Mouse (Mus musculus): ENCODE results near the gene Cd4. TPM values are rescaled to one million over a fixed set of nuclear protein-coding genes. Genes with fewer than 3 reads are reported as not detected.

Cd4 gene
- polyA plus RNA-seq, 1 experiment, result not detected

DNA sequence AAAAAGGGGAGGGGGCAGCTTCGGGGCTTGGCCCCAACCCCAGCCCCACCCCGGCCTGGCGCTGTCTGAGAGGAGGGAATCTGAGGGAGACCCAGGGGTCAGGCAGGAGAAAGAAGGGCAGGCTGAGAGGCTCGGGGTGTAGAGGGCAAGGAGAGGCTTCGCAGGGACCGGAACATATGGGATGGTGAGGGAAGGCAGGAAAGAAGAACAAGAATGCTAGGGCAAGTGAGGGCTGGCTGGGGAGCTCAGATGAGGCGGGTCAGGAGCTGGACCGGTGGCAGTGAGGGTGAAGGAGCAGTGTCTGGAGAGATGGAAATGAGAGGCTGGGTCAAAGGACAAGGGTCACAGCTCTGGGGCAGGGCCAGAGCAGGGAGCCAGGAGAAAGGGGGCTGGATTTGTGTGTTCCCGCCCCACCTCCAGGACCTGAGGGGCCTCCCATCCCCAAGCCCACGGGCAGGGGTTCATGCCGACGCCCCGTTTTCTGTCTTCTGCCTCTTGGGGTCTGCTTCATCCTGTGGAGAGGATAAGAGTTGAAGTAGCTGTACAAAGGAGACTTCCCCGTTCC lies 25.8 kb upstream of the Cd4 start:
- TF ChIP-seq CEBPB (IDR thresholded peaks at IDR 0.05; ENCODE audit: low read depth) (no peak), MYOD1 (IDR thresholded peaks at IDR 0.05; ENCODE audit: control insufficient read depth, insufficient read length, low read depth) (no peak), USF1 (IDR thresholded peaks at IDR 0.05; ENCODE audit: low read depth) (no peak), CTCF (IDR thresholded peaks at IDR 0.05; ENCODE audit: control insufficient read depth, insufficient read depth, insufficient read length) (no peak), FOSL1 (IDR thresholded peaks at IDR 0.05; ENCODE audit: insufficient read depth, low read length, poor library complexity, severe bottlenecking) (no peak), MAX (IDR thresholded peaks at IDR 0.05) (no peak), MYOG (IDR thresholded peaks at IDR 0.05; ENCODE audit: control insufficient read depth, extremely low read depth, insufficient read length) (no peak)
- H3K36me3 ChIP-seq (ENCODE audit: control insufficient read depth, insufficient read depth), result peaks cover 34% of the 10 kb centered on the region
- no peak overlapping the region for H3ac ChIP-seq (ENCODE audit: control insufficient read depth, insufficient read length, low read depth)
- H3K79me2 ChIP-seq (ENCODE audit: control insufficient read depth, insufficient read depth), result peaks cover 25% of the 10 kb centered on the region
- H3K79me3 ChIP-seq (ENCODE audit: low read depth), result peaks cover 22% of the 10 kb centered on the region
- no peaks in the 10 kb centered on the region for H3K27me3 ChIP-seq (ENCODE audit: control insufficient read depth, insufficient read depth, insufficient read length)
- H3K4me3 ChIP-seq (ENCODE audit: insufficient read depth, poor library complexity, severe bottlenecking), result no peak overlapping the region

DNA sequence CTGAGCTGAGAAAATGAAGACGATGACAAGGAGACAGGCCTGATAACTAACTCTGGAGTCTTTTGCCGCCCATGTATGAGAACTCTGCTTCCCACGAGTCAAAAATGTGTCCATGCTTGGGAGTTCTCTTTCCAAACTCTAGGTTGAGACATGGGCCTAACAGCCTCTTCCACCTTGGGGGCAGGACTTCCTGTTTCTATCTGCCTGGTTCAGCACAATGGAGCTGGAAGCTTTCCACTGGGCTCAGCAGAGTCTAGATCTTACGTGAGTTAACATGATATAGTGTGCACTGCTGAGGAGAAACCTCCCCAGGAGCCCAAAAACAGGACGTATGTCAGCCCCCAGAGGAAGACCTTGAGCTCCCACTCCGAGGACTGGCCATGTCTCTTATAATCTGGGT lies 25.2 kb upstream of the Cd4 start:
- Histone ChIP-seq H3K79me2 (ENCODE audit: control insufficient read depth, insufficient read depth) (peaks cover 22% of the 10 kb centered on the region), H3K79me3 (ENCODE audit: low read depth) (peaks cover 22% of the 10 kb centered on the region), H3K4me3 (ENCODE audit: insufficient read depth, poor library complexity, severe bottlenecking) (no peak overlapping the region), H3ac (ENCODE audit: control insufficient read depth, insufficient read length, low read depth) (no peak overlapping the region), H3K36me3 (ENCODE audit: control insufficient read depth, insufficient read depth) (peaks cover 34% of the 10 kb centered on the region), H3K27me3 (ENCODE audit: control insufficient read depth, insufficient read depth, insufficient read length) (no peaks in the 10 kb centered on the region)
- TF ChIP-seq CEBPB (IDR thresholded peaks at IDR 0.05; ENCODE audit: low read depth), result no peak

DNA sequence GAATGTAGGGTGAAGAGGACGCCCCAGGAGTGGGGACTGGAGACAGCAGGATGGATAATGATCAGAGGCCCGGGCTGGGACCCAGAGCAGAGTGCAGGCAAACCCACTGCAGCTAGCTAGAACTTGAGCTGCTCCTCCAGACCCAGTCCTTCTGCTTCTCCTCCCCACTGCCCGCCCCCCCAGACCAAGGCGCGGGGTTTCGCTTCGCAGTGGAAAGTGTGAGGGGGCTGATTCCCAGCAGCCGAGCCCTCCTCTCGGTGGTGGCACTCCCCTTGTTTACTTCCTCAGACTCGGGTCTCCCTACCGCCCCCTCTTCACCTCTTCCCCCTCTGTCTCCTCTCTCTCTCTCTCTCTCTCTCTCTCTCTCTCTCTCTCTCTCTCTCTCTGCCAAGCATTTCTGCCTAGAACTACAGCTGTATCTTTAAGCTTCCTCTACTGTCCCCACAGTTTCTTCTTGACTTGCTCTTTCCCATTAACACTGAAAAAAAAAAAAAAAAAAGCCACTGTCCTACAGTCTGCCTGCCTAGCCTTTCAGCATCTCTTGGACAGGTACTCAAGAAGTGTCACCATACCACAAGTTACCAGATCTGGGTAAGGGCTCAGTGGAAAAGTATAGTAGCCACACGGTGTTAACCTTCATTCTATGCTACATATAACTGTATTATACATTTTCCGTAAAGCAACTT lies 23.7 kb upstream of the Cd4 start, which contains the start of gene Lag3:
Gene Lag3 (minus strand): TSS at position 173 of the 686 bp plus-strand sequence.
- no peaks in the 10 kb centered on the region for H3K27me3 ChIP-seq (ENCODE audit: control insufficient read depth, insufficient read depth, insufficient read length)
- H3K79me2 ChIP-seq (ENCODE audit: control insufficient read depth, insufficient read depth), result peaks cover 17% of the 10 kb centered on the region
- no peak within 1 kb of the TSS for H3K4me3 ChIP-seq (ENCODE audit: insufficient read depth, poor library complexity, severe bottlenecking)
- peaks cover 18% of the 10 kb centered on the region for H3K79me3 ChIP-seq (ENCODE audit: low read depth)
- H3K36me3 ChIP-seq (ENCODE audit: control insufficient read depth, insufficient read depth), result peaks cover 34% of the 10 kb centered on the region
- H3ac ChIP-seq (ENCODE audit: control insufficient read depth, insufficient read length, low read depth), result no peak within 1 kb of the TSS
- TF ChIP-seq FOSL1 (IDR thresholded peaks at IDR 0.05; ENCODE audit: insufficient read depth, low read length, poor library complexity, severe bottlenecking) (no peak), MYOD1 (IDR thresholded peaks at IDR 0.05; ENCODE audit: control insufficient read depth, insufficient read length, low read depth) (no peak), USF1 (IDR thresholded peaks at IDR 0.05; ENCODE audit: low read depth) (no peak), MYOG (IDR thresholded peaks at IDR 0.05; ENCODE audit: control insufficient read depth, extremely low read depth, insufficient read length) (no peak), CEBPB (IDR thresholded peaks at IDR 0.05; ENCODE audit: low read depth) (no peak), CTCF (IDR thresholded peaks at IDR 0.05; ENCODE audit: control insufficient read depth, insufficient read depth, insufficient read length) (no peak), MAX (IDR thresholded peaks at IDR 0.05) (no peak)

DNA sequence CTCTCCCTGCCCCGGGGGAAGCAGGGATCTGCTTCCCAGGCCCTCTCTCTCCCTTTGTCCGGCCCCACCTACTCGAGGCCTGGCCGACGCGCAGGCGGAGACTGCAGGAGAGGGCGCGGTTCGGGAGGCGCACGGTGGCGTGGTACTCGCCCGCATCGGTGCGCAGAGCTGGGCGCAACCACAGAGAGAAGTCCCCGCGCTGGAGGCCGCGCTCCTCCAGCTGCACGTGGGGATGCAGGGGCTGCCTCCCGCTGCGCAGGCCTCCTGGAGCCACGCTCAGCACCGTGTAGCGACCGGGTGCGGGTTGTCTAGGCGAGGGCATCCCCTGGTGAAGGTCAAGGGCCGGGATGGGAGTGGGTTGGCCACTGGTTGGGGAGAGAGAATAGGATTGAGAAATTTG lies 22.0 kb upstream of the Cd4 start:
- no peak for TF ChIP-seq CEBPB (IDR thresholded peaks at IDR 0.05; ENCODE audit: low read depth)
- TF ChIP-seq CTCF (IDR thresholded peaks at IDR 0.05; ENCODE audit: control insufficient read depth, insufficient read depth, insufficient read length), result no peak
- TF ChIP-seq MYOG (IDR thresholded peaks at IDR 0.05; ENCODE audit: control insufficient read depth, extremely low read depth, insufficient read length), result no peak
- TF ChIP-seq MYOD1 (IDR thresholded peaks at IDR 0.05; ENCODE audit: control insufficient read depth, insufficient read length, low read depth), result no peak
- no peak for TF ChIP-seq FOSL1 (IDR thresholded peaks at IDR 0.05; ENCODE audit: insufficient read depth, low read length, poor library complexity, severe bottlenecking)
- TF ChIP-seq USF1 (IDR thresholded peaks at IDR 0.05; ENCODE audit: low read depth), result no peak
- no peak for TF ChIP-seq MAX (IDR thresholded peaks at IDR 0.05)
- no peak overlapping the region for H3K4me3 ChIP-seq (ENCODE audit: insufficient read depth, poor library complexity, severe bottlenecking)

DNA sequence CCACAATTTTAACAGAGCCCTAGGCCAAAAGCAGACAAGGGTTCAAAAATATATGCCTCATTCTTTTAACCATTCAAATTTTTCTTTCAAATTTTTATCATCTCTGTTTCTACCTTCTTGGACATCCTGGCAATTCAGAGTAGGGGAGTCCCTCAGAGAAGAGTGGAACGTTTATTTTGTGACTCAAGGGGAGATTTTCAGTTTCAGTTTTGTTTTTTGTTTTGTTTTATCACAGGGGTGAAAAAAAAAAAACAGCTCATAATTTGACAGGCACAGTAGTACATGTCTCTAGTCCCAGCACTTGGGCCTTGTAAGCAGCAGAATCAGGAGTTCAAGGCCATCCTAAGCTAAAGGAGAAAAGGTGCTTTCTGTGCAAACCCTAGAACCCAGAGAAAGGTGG lies 19.7 kb upstream of the Cd4 start:
- Histone ChIP-seq H3K79me2 (ENCODE audit: control insufficient read depth, insufficient read depth) (no peaks in the 10 kb centered on the region), H3K79me3 (ENCODE audit: low read depth) (no peaks in the 10 kb centered on the region), H3K36me3 (ENCODE audit: control insufficient read depth, insufficient read depth) (peaks cover under 1% of the 10 kb centered on the region), H3K4me3 (ENCODE audit: insufficient read depth, poor library complexity, severe bottlenecking) (no peak overlapping the region), H3ac (ENCODE audit: control insufficient read depth, insufficient read length, low read depth) (no peak overlapping the region), H3K27me3 (ENCODE audit: control insufficient read depth, insufficient read depth, insufficient read length) (no peaks in the 10 kb centered on the region)
- TF ChIP-seq MYOG (IDR thresholded peaks at IDR 0.05; ENCODE audit: control insufficient read depth, extremely low read depth, insufficient read length) (no peak), FOSL1 (IDR thresholded peaks at IDR 0.05; ENCODE audit: insufficient read depth, low read length, poor library complexity, severe bottlenecking) (no peak), MYOD1 (IDR thresholded peaks at IDR 0.05; ENCODE audit: control insufficient read depth, insufficient read length, low read depth) (no peak), MAX (IDR thresholded peaks at IDR 0.05) (no peak), CEBPB (IDR thresholded peaks at IDR 0.05; ENCODE audit: low read depth) (no peak), USF1 (IDR thresholded peaks at IDR 0.05; ENCODE audit: low read depth) (no peak), CTCF (IDR thresholded peaks at IDR 0.05; ENCODE audit: control insufficient read depth, insufficient read depth, insufficient read length) (no peak)

More for the DNA sequence above, 22.0 kb upstream of the Cd4 start:
- Histone ChIP-seq H3K79me3 (ENCODE audit: low read depth) (peaks cover 3% of the 10 kb centered on the region), H3K27me3 (ENCODE audit: control insufficient read depth, insufficient read depth, insufficient read length) (no peaks in the 10 kb centered on the region), H3K36me3 (ENCODE audit: control insufficient read depth, insufficient read depth) (peaks cover 23% of the 10 kb centered on the region), H3ac (ENCODE audit: control insufficient read depth, insufficient read length, low read depth) (no peak overlapping the region), H3K79me2 (ENCODE audit: control insufficient read depth, insufficient read depth) (peaks cover under 1% of the 10 kb centered on the region)
